Mouse (Mus musculus): Measurements from ENCODE around the gene Dnajb12.

GRCm38 (mm10) chr10:59901986-59902605, 22.7 kb downstream of the Dnajb12 start:
- no peak for TF ChIP-seq CTCF (IDR thresholded peaks at IDR 0.05; ENCODE audit: low read depth, low read length)
- TF ChIP-seq GATA1 (IDR thresholded peaks at IDR 0.05; ENCODE audit: borderline replicate concordance, low read length), result no peak
- no peak for TF ChIP-seq TAL1 (conservative IDR thresholded peaks at IDR 0.05; ENCODE audit: low read depth, low read length)
- no peak for TF ChIP-seq POLR2AphosphoS5 (IDR thresholded peaks at IDR 0.05; ENCODE audit: insufficient replicate concordance, low read depth, low read length)
